Mouse (Mus musculus): Measurements from ENCODE around the gene Gm37240. TPM values are rescaled to one million over a fixed set of nuclear protein-coding genes. Genes with fewer than 3 reads are reported as not detected.

Gm37240 gene
- polyA plus RNA-seq, 1 experiment from 2014 or later = 15.1 TPM

DNA sequence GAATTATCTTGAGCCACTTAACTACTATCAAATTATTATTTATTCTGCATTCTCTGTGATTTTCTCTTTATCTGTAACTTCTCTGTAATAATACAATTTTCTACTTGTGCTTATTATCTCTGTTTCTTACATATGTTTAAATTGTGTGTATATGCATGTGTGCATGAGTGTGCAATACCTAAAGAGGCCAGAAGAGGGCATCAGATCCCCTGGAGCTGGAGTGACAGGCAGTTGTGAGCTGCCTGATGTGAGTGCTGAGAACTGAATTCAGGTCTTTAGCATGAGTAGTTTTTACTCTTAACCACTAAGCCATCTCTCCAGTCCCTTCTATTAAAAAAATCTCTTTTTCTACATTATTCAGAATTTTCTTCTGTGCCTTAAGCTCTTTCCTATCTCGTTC is 406.7 kb downstream of the Gm37240 start:
- peaks cover 21% of the 10 kb centered on the region for H3K4me1 ChIP-seq (ENCODE audit: control insufficient read depth, insufficient read depth, low read length)
- H3K4me2 ChIP-seq (replicated peaks; ENCODE audit: low read depth, low read length) = no peak overlapping the region
- no peak overlapping the region for H3K9ac ChIP-seq (ENCODE audit: low read depth, low read length)
- no peak overlapping the region for H3K4me3 ChIP-seq (ENCODE audit: low read length)
- H3K27me3 ChIP-seq (ENCODE audit: control insufficient read depth, insufficient read depth, low read length) = no peaks in the 10 kb centered on the region
- H3K27ac ChIP-seq (ENCODE audit: low read depth, low read length) = no peak overlapping the region
- no peak for ATAC-seq (ENCODE audit: low FRiP score, low TSS enrichment)
- H3K36me3 ChIP-seq (ENCODE audit: control insufficient read depth, insufficient read depth, low read length) = no peaks in the 10 kb centered on the region
- no peaks in the 10 kb centered on the region for H3K9me3 ChIP-seq (ENCODE audit: control insufficient read depth, low read length)
- 84% methylated on average over 1 of the region's 1 CpGs for WGBS

DNA sequence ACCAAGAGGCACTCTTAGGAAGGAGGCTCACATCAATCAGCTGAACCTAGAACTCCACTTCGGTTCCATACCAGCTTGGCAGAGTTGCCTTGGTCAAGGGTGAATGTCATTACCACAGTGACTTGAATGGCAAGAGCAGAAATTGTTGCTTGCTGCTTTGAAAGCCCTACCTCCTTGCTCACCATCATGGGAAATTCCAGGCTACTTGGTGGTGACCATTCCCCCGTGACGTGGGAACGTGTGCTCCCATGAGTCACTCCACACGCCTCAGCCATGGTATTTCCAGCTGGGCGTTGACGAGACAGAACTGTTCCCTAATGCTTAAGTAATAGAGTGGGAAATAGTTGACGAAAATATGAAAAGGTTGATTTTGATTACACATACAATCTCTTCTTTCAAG is 408.6 kb downstream of the Gm37240 start:
- WGBS = 83% methylated on average over 8 of the region's 8 CpGs
- H3K4me1 ChIP-seq (ENCODE audit: control insufficient read depth, insufficient read depth, low read length) = peaks cover 9% of the 10 kb centered on the region
- no peaks in the 10 kb centered on the region for H3K27me3 ChIP-seq (ENCODE audit: control insufficient read depth, insufficient read depth, low read length)
- no peak overlapping the region for H3K27ac ChIP-seq (ENCODE audit: low read depth, low read length)
- no peak overlapping the region for H3K9ac ChIP-seq (ENCODE audit: low read depth, low read length)
- no peak for ATAC-seq (ENCODE audit: low FRiP score, low TSS enrichment)
- H3K4me3 ChIP-seq (ENCODE audit: low read length) = no peak overlapping the region
- H3K9me3 ChIP-seq (ENCODE audit: control insufficient read depth, low read length) = no peaks in the 10 kb centered on the region
- no peaks in the 10 kb centered on the region for H3K36me3 ChIP-seq (ENCODE audit: control insufficient read depth, insufficient read depth, low read length)
- no peak overlapping the region for H3K4me2 ChIP-seq (replicated peaks; ENCODE audit: low read depth, low read length)

- ATAC-seq (ENCODE audit: low FRiP score, low TSS enrichment) = no peak
- Histone ChIP-seq H3K9me3 (ENCODE audit: control insufficient read depth, low read length) (no peaks in the 10 kb centered on the region), H3K4me3 (ENCODE audit: low read length) (no peak overlapping the region), H3K9ac (ENCODE audit: low read depth, low read length) (no peak overlapping the region), H3K4me2 (replicated peaks; ENCODE audit: low read depth, low read length) (no peak overlapping the region), H3K4me1 (ENCODE audit: control insufficient read depth, insufficient read depth, low read length) (no peaks in the 10 kb centered on the region), H3K27ac (ENCODE audit: low read depth, low read length) (no peak overlapping the region), H3K36me3 (ENCODE audit: control insufficient read depth, insufficient read depth, low read length) (no peaks in the 10 kb centered on the region), H3K27me3 (ENCODE audit: control insufficient read depth, insufficient read depth, low read length) (no peaks in the 10 kb centered on the region)
- 51% methylated on average over 6 of the region's 6 CpGs for WGBS
Observed at GRCm38 (mm10) chr3:85469711-85470110, 417.6 kb downstream of the Gm37240 start.

DNA sequence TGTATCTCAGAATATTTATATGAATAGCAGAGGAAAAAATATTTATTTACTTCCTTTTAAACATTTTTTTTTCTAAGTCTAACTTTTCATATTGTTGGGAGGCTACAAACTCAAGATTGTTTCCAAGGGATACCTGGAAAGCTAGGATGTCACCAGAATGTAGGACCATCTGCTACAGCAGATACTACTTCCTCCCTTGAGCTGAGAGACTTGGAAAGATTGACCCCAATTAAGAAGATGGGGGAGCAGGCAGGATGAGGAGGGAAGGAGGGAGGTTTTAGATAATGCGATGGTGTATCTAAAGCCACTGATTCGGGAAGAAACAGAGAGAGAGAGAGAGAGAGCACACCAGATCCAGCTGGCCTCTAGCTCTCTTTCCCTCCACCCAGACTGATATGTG is 418.3 kb downstream of the Gm37240 start:
- Histone ChIP-seq H3K27me3 (ENCODE audit: control insufficient read depth, insufficient read depth, low read length) (no peaks in the 10 kb centered on the region), H3K4me2 (replicated peaks; ENCODE audit: low read depth, low read length) (no peak overlapping the region), H3K4me1 (ENCODE audit: control insufficient read depth, insufficient read depth, low read length) (no peaks in the 10 kb centered on the region), H3K27ac (ENCODE audit: low read depth, low read length) (no peak overlapping the region), H3K36me3 (ENCODE audit: control insufficient read depth, insufficient read depth, low read length) (no peaks in the 10 kb centered on the region), H3K9ac (ENCODE audit: low read depth, low read length) (no peak overlapping the region), H3K4me3 (ENCODE audit: low read length) (no peak overlapping the region), H3K9me3 (ENCODE audit: control insufficient read depth, low read length) (no peaks in the 10 kb centered on the region)
- no peak for ATAC-seq (ENCODE audit: low FRiP score, low TSS enrichment)
- WGBS = 70% methylated on average over 2 of the region's 2 CpGs

DNA sequence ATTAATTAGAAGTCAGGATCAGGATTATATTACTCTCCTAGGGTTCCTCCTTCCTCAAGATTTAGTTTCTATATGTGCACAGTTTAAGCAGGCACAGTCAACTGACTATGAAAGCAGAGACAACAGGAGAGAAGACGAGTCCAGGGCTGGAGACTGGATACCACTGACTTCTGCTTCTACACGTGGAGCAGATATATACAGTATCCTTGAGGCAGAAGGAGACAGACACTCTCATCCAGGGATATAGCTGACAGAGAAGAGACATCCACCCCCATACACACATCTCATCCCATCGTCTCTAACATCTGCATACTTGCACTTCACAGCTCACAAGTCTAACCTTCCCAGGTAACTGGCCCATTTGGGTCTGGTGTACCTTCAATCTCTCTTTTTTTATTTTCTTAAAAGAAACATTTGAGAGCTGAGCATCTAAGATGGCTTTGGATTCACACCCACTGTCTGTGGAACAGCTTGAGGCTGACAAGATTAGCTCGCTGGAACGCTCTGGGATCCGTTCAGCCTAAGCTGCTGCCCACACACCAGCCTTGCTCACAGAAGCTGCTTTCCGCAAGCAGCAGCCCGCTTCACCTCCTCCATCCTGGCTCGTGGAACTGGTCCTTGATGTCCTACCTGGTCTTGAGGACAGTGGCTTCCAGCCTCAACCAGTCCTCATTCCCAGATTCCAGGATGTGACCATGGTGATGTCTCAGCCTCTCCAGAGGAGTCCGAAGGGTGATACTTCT is 421.9 kb downstream of the Gm37240 start:
- no peak overlapping the region for H3K9ac ChIP-seq (ENCODE audit: low read depth, low read length)
- H3K9me3 ChIP-seq (ENCODE audit: control insufficient read depth, low read length) = no peaks in the 10 kb centered on the region
- no peak overlapping the region for H3K4me2 ChIP-seq (replicated peaks; ENCODE audit: low read depth, low read length)
- H3K4me1 ChIP-seq (ENCODE audit: control insufficient read depth, insufficient read depth, low read length) = no peaks in the 10 kb centered on the region
- H3K27me3 ChIP-seq (ENCODE audit: control insufficient read depth, insufficient read depth, low read length) = no peaks in the 10 kb centered on the region
- H3K36me3 ChIP-seq (ENCODE audit: control insufficient read depth, insufficient read depth, low read length) = no peaks in the 10 kb centered on the region
- H3K27ac ChIP-seq (ENCODE audit: low read depth, low read length) = no peak overlapping the region
- WGBS = 77% methylated on average over 10 of the region's 10 CpGs
- no peak for ATAC-seq (ENCODE audit: low FRiP score, low TSS enrichment)
- H3K4me3 ChIP-seq (ENCODE audit: low read length) = no peak overlapping the region

DNA sequence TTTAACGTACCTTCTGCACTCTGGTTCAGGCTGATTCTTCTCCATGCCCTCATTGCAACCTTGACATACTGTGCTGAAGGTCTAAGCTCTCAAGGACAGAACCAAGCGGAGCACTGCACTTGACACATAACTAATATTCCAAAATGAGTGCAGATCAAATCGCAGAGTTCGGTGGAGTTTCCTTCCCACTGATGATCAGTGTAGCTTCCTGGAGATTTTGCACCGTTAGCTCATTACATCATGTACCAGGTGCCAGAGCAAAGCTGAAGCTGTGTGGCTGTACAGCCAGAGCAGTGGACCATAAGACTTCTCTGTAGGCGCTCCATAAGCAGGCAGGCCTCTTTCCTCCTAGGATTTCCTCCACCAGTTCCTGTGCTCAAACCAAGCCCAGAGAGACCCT is 427.3 kb downstream of the Gm37240 start:
- Histone ChIP-seq H3K36me3 (ENCODE audit: control insufficient read depth, insufficient read depth, low read length) (no peaks in the 10 kb centered on the region), H3K9ac (ENCODE audit: low read depth, low read length) (no peak overlapping the region), H3K9me3 (ENCODE audit: control insufficient read depth, low read length) (no peaks in the 10 kb centered on the region), H3K4me3 (ENCODE audit: low read length) (no peak overlapping the region), H3K4me2 (replicated peaks; ENCODE audit: low read depth, low read length) (no peak overlapping the region), H3K27ac (ENCODE audit: low read depth, low read length) (no peak overlapping the region), H3K4me1 (ENCODE audit: control insufficient read depth, insufficient read depth, low read length) (no peaks in the 10 kb centered on the region), H3K27me3 (ENCODE audit: control insufficient read depth, insufficient read depth, low read length) (no peaks in the 10 kb centered on the region)
- no peak for ATAC-seq (ENCODE audit: low FRiP score, low TSS enrichment)
- 93% methylated on average over 6 of the region's 6 CpGs for WGBS

GRCm38 (mm10) chr3:85456983-85457382 is 430.3 kb downstream of the Gm37240 start:
- H3K27ac ChIP-seq (ENCODE audit: low read depth, low read length) = no peak overlapping the region
- no peaks in the 10 kb centered on the region for H3K9me3 ChIP-seq (ENCODE audit: control insufficient read depth, low read length)
- H3K9ac ChIP-seq (ENCODE audit: low read depth, low read length) = no peak overlapping the region
- no peaks in the 10 kb centered on the region for H3K36me3 ChIP-seq (ENCODE audit: control insufficient read depth, insufficient read depth, low read length)
- H3K4me3 ChIP-seq (ENCODE audit: low read length) = no peak overlapping the region
- no peak for ATAC-seq (ENCODE audit: low FRiP score, low TSS enrichment)
- 84% methylated on average over 2 of the region's 2 CpGs for WGBS
- no peaks in the 10 kb centered on the region for H3K27me3 ChIP-seq (ENCODE audit: control insufficient read depth, insufficient read depth, low read length)
- no peak overlapping the region for H3K4me2 ChIP-seq (replicated peaks; ENCODE audit: low read depth, low read length)
- H3K4me1 ChIP-seq (ENCODE audit: control insufficient read depth, insufficient read depth, low read length) = no peaks in the 10 kb centered on the region

DNA sequence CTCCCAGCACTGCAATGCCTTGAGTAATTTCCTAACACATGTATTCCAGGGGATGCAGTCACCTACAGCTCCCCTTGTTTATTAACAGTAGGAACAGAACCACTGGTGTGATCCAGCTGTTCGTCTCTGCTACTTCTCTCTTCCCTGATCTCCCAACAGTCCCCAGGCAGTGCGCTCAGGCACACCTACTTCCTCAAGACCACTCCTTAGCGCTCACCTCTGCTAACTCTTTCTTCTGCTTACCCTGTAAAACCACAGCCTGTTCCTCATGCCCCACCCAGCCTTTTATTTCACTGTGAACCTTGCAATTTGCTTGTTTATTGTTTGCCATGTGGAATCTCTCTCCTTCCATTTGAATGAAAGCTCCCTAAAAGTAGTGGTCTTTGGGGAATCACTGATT is 431.9 kb downstream of the Gm37240 start:
- 67% methylated on average over 3 of the region's 3 CpGs for WGBS
- no peaks in the 10 kb centered on the region for H3K4me1 ChIP-seq (ENCODE audit: control insufficient read depth, insufficient read depth, low read length)
- no peaks in the 10 kb centered on the region for H3K9me3 ChIP-seq (ENCODE audit: control insufficient read depth, low read length)
- H3K4me2 ChIP-seq (replicated peaks; ENCODE audit: low read depth, low read length) = no peak overlapping the region
- no peaks in the 10 kb centered on the region for H3K27me3 ChIP-seq (ENCODE audit: control insufficient read depth, insufficient read depth, low read length)
- no peak overlapping the region for H3K9ac ChIP-seq (ENCODE audit: low read depth, low read length)
- H3K4me3 ChIP-seq (ENCODE audit: low read length) = no peak overlapping the region
- no peaks in the 10 kb centered on the region for H3K36me3 ChIP-seq (ENCODE audit: control insufficient read depth, insufficient read depth, low read length)
- ATAC-seq (ENCODE audit: low FRiP score, low TSS enrichment) = no peak
- no peak overlapping the region for H3K27ac ChIP-seq (ENCODE audit: low read depth, low read length)

GRCm38 (mm10) chr3:85454001-85454400 is 433.3 kb downstream of the Gm37240 start:
- H3K4me2 ChIP-seq (replicated peaks; ENCODE audit: low read depth, low read length) = no peak overlapping the region
- ATAC-seq (ENCODE audit: low FRiP score, low TSS enrichment) = peak; percentile 46; the same call in 1 of the 2 replicates
- H3K27me3 ChIP-seq (ENCODE audit: control insufficient read depth, insufficient read depth, low read length) = no peaks in the 10 kb centered on the region
- 67% methylated on average over 6 of the region's 6 CpGs for WGBS
- no peaks in the 10 kb centered on the region for H3K9me3 ChIP-seq (ENCODE audit: control insufficient read depth, low read length)
- no peaks in the 10 kb centered on the region for H3K36me3 ChIP-seq (ENCODE audit: control insufficient read depth, insufficient read depth, low read length)
- H3K9ac ChIP-seq (ENCODE audit: low read depth, low read length) = no peak overlapping the region
- no peak overlapping the region for H3K4me3 ChIP-seq (ENCODE audit: low read length)
- no peak overlapping the region for H3K27ac ChIP-seq (ENCODE audit: low read depth, low read length)
- no peaks in the 10 kb centered on the region for H3K4me1 ChIP-seq (ENCODE audit: control insufficient read depth, insufficient read depth, low read length)
